8 mouse cellular contexts compared by ENCODE assay signal in the genomic region with DNA sequence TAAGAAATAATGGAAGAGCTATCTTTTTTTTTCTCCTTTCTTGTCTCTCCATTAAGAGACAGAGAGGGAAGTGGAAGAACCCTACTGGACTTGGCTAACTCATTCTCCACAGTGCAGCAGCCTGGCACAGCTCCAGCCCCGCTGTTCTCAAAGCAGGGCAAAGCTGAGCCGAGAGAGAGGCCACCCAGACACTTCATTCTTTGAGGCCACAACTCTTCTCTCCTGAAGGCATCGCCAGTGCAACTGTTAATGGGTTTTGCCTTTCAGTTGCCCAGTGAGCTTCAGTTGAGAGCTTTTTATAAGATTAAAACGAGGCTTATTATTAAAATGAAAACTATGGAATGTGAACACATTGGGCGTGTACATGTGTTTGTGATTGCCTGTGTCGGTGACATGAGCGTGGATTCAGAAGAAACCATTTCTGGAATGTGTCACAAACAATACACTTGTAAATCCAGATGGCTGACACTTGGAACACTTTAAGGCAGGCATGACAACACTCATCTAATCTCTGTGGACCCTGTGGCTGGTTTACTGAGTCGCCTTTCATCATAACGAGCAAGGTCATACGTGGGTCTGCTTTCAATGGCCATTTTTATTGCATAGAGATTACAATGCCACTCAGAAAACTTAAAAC.
DNase-seq lines count a peak whose midpoint lies in the region; ATAC-seq and TF ChIP-seq lines count a peak whose summit lies in the region.

No protein-coding gene starts in this region.

- H3K4me1 ChIP-seq in forebrain, embryonic 15.5 days: peaks cover 15% of the 10 kb centered on the region
- H3K4me1 ChIP-seq in liver, postnatal 0 days (ENCODE audit: insufficient read depth): no peaks in the 10 kb centered on the region

- TF ChIP-seq CTCF in liver, postnatal 0 days (IDR thresholded peaks at IDR 0.05; ENCODE audit: low read depth): no peak

- no peak for TF ChIP-seq EP300 in liver, postnatal 0 days (IDR thresholded peaks at IDR 0.05; ENCODE audit: low read depth)

- H3K27ac ChIP-seq in forebrain, embryonic 15.5 days (replicated peaks): no peak overlapping the region
- H3K27ac ChIP-seq in liver, postnatal 0 days (ENCODE audit: low read depth): no peak overlapping the region

- no peaks in the 10 kb centered on the region for H3K9me3 ChIP-seq in forebrain, embryonic 15.5 days
- no peaks in the 10 kb centered on the region for H3K9me3 ChIP-seq in liver, postnatal 0 days (ENCODE audit: low read length)

- H3K79me2 ChIP-seq in myocyte (ENCODE audit: control insufficient read depth, insufficient read depth): no peaks in the 10 kb centered on the region

- no peak overlapping the region for H3K4me2 ChIP-seq in forebrain, embryonic 15.5 days (replicated peaks)
- H3K4me2 ChIP-seq in myocyte (ENCODE audit: low read depth): peak overlapping the region; percentile 13
- H3K4me2 ChIP-seq in liver, postnatal 0 days (ENCODE audit: low read depth, low read length): no peak overlapping the region

- no peak overlapping the region for H3ac ChIP-seq in myocyte (ENCODE audit: control insufficient read depth, insufficient read length)

- TF ChIP-seq POLR2A in myocyte (IDR thresholded peaks at IDR 0.05; ENCODE audit: insufficient read length, low read depth): no peak

- 3% methylated on average over 10 of the region's 10 CpGs for WGBS in forebrain, embryonic 15.5 days
- 65% methylated on average over 10 of the region's 10 CpGs for WGBS in liver, postnatal 0 days (ENCODE audit: insufficient replicate concordance)

- no peak overlapping the region for H3K4me3 ChIP-seq in forebrain, embryonic 15.5 days
- H3K4me3 ChIP-seq in myocyte: no peak overlapping the region
- no peak overlapping the region for H3K4me3 ChIP-seq in liver, postnatal 0 days (ENCODE audit: low read depth, low read length)

- no peak overlapping the region for H3K9ac ChIP-seq in forebrain, embryonic 15.5 days (replicated peaks)
- no peak overlapping the region for H3K9ac ChIP-seq in liver, postnatal 0 days (replicated peaks)

- H3K27me3 ChIP-seq in forebrain, embryonic 15.5 days: no peaks in the 10 kb centered on the region
- no peaks in the 10 kb centered on the region for H3K27me3 ChIP-seq in myocyte (ENCODE audit: control insufficient read depth, insufficient read depth, insufficient read length)
- H3K27me3 ChIP-seq in liver, postnatal 0 days (ENCODE audit: insufficient read depth, low read length): no peaks in the 10 kb centered on the region

- ATAC-seq in cerebellum, adult (ENCODE audit: insufficient number of reproducible peaks, low FRiP score, low TSS enrichment): peak; percentile 59; the same call in 1 of the 2 replicates
- peak; percentile 64 for ATAC-seq in forebrain, embryonic 15.5 days (replicated peaks)
- ATAC-seq in liver, postnatal 0 days: no peak

- DNase-seq in left cerebral cortex, postnatal 4 days: peak; percentile 82
- no peak for DNase-seq in left cerebral cortex, postnatal 25 days (ENCODE audit: low spot score in 2 of 2)
- DNase-seq in hindlimb bud, embryonic 11.5 days (ENCODE audit: extremely low spot score, low read depth, low spot score): peak; percentile 54
- no peak for DNase-seq in liver, postnatal 0 days
- DNase-seq in spleen, postnatal 36 days (ENCODE audit: low spot score in 2 of 2): no peak

- intact Hi-C loops in left cerebral cortex, postnatal 4 days (cut with DNase I): no loop called here
- intact Hi-C loops in left cerebral cortex, postnatal 25 days (cut with DNase I): no loop called here

- H3K36me3 ChIP-seq in forebrain, embryonic 15.5 days: no peaks in the 10 kb centered on the region
- no peaks in the 10 kb centered on the region for H3K36me3 ChIP-seq in myocyte (ENCODE audit: control insufficient read depth, insufficient read depth)
- H3K36me3 ChIP-seq in liver, postnatal 0 days (replicated peaks; ENCODE audit: insufficient read depth, low read length): no peaks in the 10 kb centered on the region

TF ChIP-seq in myocyte, 11 proteins besides CTCF, POLR2A, EP300 and RAD21:
- no peak for TF ChIP-seq USF1 (IDR thresholded peaks at IDR 0.05; ENCODE audit: low read depth)
- no peak for TF ChIP-seq POLR2AphosphoS2 (IDR thresholded peaks at IDR 0.05; ENCODE audit: insufficient read length, low read depth)
- TF ChIP-seq MAX (IDR thresholded peaks at IDR 0.05; ENCODE audit: low read depth): no peak
- no peak for TF ChIP-seq MYOG (IDR thresholded peaks at IDR 0.05; ENCODE audit: control insufficient read depth in 1 of 3, insufficient read depth in 1 of 3, insufficient read length in 2 of 3, low read depth in 2 of 3)
- TF ChIP-seq REST (IDR thresholded peaks at IDR 0.05; ENCODE audit: insufficient read depth, insufficient read length): no peak
- TF ChIP-seq E2F4 (IDR thresholded peaks at IDR 0.05; ENCODE audit: insufficient read depth): no peak
- no peak for TF ChIP-seq MYOD1 (IDR thresholded peaks at IDR 0.05; ENCODE audit: control insufficient read depth in 1 of 3, insufficient read length in 2 of 3, low read depth in 2 of 3)

Comparison
In these comparisons a context has a peak if more than half of its experiments do, and no peak if none do; other contexts are left out.
1. DNase-seq: peak in left cerebral cortex, postnatal 4 days (single experiment) and hindlimb bud, embryonic 11.5 days (single experiment); none in left cerebral cortex, postnatal 25 days (0 of 2), liver, postnatal 0 days (single experiment) and spleen, postnatal 36 days (0 of 2).